Mouse (Mus musculus): Measurements from ENCODE around the gene Nceh1. TPM values are rescaled to one million over a fixed set of nuclear protein-coding genes. Genes with fewer than 3 reads are reported as not detected.
A peak's percentile ranks its signal among the peaks of the same experiment; 100 is the strongest.

Nceh1 gene
- polyA plus RNA-seq, 1 experiment = 2.4 TPM

DNA sequence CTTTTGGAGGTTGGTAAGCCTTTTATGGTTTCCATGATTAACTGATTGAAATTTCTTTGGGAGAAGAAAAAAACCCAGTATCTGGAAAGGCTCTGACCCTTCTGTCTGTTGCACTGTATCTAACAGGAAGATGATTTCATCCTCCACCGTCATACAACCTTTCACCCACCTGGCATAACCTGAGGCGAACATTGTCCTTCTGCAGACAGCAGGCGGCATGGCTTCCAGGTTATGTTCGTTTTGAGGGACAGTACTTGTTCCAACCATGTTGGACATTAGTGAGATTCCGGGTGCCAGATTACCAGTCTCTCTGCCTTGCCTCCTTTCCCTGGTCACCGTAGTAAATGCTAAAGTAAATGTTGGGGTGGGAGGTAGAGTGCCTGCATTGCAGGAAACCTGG, 51.1 kb downstream of the Nceh1 start:
- Histone ChIP-seq H3K4me1 (ENCODE audit: control insufficient read depth, insufficient read depth, insufficient read length, low read length) (peaks cover 11% of the 10 kb centered on the region), H3K4me3 (ENCODE audit: insufficient read depth, low read depth, low read length) (no peak overlapping the region), H3K27ac (replicated peaks; ENCODE audit: low read depth, low read length) (peak overlapping the region; percentile 3; the same call in 1 of the 2 replicates)

DNA sequence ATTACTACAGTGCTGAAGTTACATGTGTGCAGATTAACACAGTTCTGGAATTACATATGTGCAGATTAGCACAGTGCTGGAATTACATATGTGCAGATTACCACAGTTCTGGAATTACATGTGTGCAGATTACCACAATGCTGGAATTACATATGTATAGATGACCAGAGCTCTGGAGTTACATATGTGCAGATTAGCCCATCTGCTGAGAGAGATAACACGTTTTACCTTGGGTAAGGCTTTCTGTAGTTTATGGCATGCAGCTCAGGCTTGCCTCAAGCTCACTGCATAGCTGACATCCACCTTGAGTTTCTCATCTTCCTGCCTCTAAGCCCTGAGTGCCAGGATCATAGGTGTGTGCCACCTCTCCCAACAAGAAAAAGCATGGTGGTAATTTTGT, 52.2 kb downstream of the Nceh1 start:
- H3K4me1 ChIP-seq (ENCODE audit: control insufficient read depth, insufficient read depth, insufficient read length, low read length) = peaks cover 11% of the 10 kb centered on the region
- H3K4me3 ChIP-seq (ENCODE audit: insufficient read depth, low read depth, low read length) = no peak overlapping the region
- no peak overlapping the region for H3K27ac ChIP-seq (replicated peaks; ENCODE audit: low read depth, low read length)

DNA sequence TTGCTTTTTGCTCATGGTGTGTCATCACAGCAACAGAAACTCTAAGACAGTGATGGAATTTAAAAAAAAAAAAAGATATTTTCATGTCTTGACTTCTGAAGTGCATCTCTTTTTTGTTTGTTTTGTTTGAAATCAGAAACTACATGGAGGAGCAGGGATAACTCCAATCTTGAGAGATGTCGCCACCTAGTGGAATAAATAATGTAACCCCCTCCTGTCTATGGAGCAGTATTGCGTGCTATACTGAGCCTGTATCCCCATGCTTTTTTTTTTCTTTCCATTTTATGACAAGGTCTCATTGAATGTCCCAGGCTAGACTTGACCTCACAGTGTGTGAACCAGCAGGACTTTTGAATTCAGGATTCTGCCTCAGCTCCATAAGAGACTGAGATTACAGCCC, 54.5 kb downstream of the Nceh1 start:
- H3K27ac ChIP-seq (replicated peaks; ENCODE audit: low read depth, low read length) = no peak overlapping the region
- no peak overlapping the region for H3K4me3 ChIP-seq (ENCODE audit: insufficient read depth, low read depth, low read length)
- H3K4me1 ChIP-seq (ENCODE audit: control insufficient read depth, insufficient read depth, insufficient read length, low read length) = peaks cover 11% of the 10 kb centered on the region

DNA sequence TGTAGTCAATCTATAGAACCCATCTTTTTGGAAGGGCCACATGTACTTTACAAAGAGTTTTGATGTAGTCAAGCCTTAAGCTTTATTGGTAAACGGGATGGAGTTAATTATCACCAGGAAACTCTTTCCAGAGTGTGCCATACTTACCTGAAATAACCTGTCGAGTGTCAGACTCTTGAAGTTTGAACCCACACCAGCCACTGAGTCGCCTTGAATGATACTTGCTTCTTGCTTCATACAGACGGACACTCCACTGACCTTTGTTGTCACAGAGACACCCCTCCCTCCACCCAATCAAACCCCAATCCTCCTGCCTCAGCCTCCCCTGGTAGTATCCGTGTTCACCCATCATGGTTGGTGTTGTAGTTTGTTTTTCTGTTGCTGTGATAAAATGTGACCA, 55.8 kb downstream of the Nceh1 start:
- no peak overlapping the region for H3K4me3 ChIP-seq (ENCODE audit: insufficient read depth, low read depth, low read length)
- peaks cover 9% of the 10 kb centered on the region for H3K4me1 ChIP-seq (ENCODE audit: control insufficient read depth, insufficient read depth, insufficient read length, low read length)
- H3K27ac ChIP-seq (replicated peaks; ENCODE audit: low read depth, low read length) = no peak overlapping the region

DNA sequence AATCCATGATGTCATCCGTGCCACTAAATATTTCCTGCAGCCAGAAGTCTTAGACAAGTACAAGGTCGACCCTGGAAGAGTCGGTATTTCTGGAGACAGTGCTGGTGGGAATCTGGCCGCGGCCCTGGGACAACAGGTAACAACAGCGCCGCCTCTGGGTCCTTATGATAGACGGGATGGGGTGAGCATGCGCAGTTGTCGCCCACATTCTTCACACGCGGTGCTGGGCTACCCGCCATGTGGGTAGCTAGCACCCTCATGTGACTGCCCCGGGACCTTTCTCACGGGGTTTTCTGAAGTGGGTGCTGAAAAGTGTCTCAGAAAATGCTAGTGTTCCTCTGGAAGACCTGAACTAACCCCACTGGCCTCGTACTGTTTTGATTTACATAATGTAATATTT, 56.8 kb downstream of the Nceh1 start:
- H3K27ac ChIP-seq (replicated peaks; ENCODE audit: low read depth, low read length) = no peak overlapping the region
- H3K4me1 ChIP-seq (ENCODE audit: control insufficient read depth, insufficient read depth, insufficient read length, low read length) = 0 out of 2 replicates have a peak, but pooled peaks cover under 1% of the 10 kb centered on the region
- H3K4me3 ChIP-seq (ENCODE audit: insufficient read depth, low read depth, low read length) = no peak overlapping the region

DNA sequence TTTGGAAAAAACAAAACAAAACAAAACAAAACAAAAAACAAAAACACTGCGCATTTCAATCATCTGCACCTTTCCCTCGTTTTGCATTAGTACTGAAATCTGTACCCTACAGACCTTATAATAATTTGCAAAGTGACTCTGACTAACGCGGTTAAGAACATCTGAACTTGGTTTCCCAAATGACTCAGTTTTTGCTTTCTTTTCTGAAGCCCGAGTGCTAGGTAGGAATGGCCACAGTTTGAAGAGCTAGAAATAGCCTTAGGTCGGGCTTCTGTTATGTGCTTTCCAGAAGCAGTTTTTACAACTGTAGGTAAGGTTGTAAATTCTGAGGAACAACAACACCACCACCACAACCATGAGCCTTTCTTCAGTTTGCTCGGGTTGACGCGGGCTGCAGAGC, 59.1 kb downstream of the Nceh1 start:
- Histone ChIP-seq H3K27ac (replicated peaks; ENCODE audit: low read depth, low read length) (no peak overlapping the region), H3K4me3 (ENCODE audit: insufficient read depth, low read depth, low read length) (no peak overlapping the region), H3K4me1 (ENCODE audit: control insufficient read depth, insufficient read depth, insufficient read length, low read length) (no peaks in the 10 kb centered on the region)

DNA sequence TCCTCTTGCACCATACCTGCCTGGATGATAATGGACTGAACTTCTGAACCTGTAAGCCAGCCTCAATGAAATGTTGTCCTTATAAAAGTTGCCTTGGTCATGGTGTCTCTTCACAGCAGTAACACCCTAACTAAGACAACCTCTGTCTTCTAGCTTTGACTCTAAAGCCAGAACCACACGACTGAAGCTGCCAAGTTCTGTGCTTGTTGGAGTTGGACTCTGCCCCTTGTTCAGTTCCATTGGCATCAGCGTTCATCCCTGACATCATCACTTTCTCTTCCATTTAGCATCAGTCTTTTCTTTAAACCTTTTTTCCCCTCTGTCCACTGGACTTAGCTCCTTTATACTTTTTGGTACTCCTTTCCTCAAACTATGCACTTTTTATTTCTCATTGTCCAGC, 63.4 kb downstream of the Nceh1 start:
- Histone ChIP-seq H3K4me3 (ENCODE audit: insufficient read depth, low read depth, low read length) (no peak overlapping the region), H3K4me1 (ENCODE audit: control insufficient read depth, insufficient read depth, insufficient read length, low read length) (no peaks in the 10 kb centered on the region), H3K27ac (replicated peaks; ENCODE audit: low read depth, low read length) (no peak overlapping the region)

DNA sequence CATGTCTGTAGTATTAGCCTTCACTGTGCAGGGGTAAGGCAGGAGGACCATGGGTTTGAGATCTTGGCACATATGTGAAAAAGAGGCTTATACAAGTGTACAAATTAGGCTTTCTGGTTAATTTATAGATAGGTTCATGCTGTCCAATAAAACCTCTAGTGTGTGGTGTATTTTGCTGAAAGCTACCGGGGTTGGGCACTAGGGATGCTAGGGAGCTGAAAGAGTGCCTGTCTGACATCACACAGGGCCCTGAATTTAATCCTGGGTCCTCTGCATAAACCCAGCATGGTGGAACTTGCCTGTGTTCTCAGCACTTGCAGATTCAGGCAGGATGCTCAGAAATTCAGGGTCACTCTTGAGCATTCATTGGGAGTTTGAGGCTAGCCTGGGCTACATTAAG, 65.0 kb downstream of the Nceh1 start:
- Histone ChIP-seq H3K27ac (replicated peaks; ENCODE audit: low read depth, low read length) (no peak overlapping the region), H3K4me1 (ENCODE audit: control insufficient read depth, insufficient read depth, insufficient read length, low read length) (no peaks in the 10 kb centered on the region), H3K4me3 (ENCODE audit: insufficient read depth, low read depth, low read length) (no peak overlapping the region)

DNA sequence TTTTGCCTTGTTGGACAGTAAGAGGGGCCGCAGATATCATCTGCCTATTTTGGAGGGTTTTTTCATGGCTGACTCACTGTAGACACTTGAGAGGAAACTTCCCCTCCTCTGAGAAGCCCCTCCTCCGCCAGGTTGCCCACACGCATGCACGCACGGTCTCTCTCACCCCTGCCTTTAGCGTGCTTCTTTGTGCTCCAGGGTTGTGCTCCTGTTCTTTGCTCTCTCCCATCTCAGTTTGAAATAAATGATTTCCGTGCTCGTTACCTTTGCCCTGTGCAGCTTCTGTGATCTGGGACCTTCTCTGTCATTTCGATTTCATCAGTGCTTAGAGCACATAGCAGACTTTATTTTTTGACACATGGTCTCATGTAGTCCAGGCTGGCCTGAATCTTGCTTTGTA, 66.3 kb downstream of the Nceh1 start:
- H3K4me1 ChIP-seq (ENCODE audit: control insufficient read depth, insufficient read depth, insufficient read length, low read length) = no peaks in the 10 kb centered on the region

DNA sequence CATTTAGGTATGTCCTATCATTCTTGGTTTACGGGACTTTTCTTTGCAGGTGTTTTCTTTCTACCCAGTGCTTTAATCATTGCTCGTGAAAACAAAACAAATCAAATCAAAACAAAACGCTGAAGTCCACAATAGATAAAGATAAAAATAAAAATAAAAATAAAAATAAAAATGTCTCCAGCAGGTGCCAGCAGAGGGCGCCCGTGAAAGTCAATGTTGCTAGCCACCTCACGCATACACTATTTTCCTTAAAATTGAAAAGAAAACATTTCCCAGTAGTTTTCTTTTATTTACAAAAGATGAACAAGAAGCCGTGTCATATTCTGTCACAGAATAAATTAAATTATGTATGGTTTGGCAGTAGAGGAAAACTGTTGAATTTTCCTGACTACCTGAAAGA, 68.2 kb downstream of the Nceh1 start:
- Histone ChIP-seq H3K27ac (replicated peaks; ENCODE audit: low read depth, low read length) (no peak overlapping the region), H3K4me3 (ENCODE audit: insufficient read depth, low read depth, low read length) (no peak overlapping the region), H3K4me1 (ENCODE audit: control insufficient read depth, insufficient read depth, insufficient read length, low read length) (no peaks in the 10 kb centered on the region)

More for the DNA sequence above, 66.3 kb downstream of the Nceh1 start:
- Histone ChIP-seq H3K27ac (replicated peaks; ENCODE audit: low read depth, low read length) (no peak overlapping the region), H3K4me3 (ENCODE audit: insufficient read depth, low read depth, low read length) (no peak overlapping the region)

DNA sequence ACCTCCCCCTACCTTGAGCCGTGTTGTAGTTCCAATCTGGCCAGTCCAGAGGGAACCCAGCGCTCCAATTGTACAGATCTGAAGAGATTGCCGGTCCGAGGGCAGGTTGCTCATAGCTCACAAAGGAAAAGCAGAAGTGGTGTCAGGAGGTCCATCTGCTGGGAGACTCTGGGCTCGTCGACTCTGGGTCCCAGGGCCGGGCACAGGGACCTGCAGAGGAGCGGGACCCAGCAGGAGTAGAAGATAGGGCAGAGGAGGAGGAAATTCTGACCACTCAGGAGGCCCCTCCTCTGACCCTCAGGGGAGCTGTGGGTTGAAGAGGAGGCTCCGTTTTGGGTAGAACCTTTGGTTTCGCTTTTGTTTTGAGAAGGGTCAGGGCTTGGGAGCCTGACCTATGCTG, 75.7 kb downstream of the Nceh1 start:
- no peak overlapping the region for H3K27ac ChIP-seq (replicated peaks; ENCODE audit: low read depth, low read length)
- H3K4me3 ChIP-seq (ENCODE audit: insufficient read depth, low read depth, low read length) = peak overlapping the region; percentile 52
- no peaks in the 10 kb centered on the region for H3K4me1 ChIP-seq (ENCODE audit: control insufficient read depth, insufficient read depth, insufficient read length, low read length)

DNA sequence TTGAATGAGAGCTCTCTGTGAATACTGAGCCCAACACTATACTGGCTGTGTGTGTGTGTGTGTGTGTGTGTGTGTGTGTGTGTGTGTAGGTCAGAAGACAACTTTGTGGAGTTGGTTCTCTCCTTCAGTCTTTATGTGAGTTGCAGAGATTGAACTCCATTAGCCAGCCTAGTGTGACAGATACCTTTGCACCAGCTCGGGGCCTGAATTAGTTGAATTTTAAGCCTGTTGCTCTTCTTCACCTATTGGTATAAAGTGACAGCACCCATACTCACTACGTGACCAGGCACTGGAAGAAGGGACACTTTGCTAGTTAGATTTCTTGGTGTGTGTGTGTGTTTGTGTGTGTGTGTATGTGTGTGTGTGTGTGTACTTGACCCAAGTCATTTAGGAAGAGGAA, 77.6 kb downstream of the Nceh1 start:
- Histone ChIP-seq H3K27ac (replicated peaks; ENCODE audit: low read depth, low read length) (no peak overlapping the region), H3K4me1 (ENCODE audit: control insufficient read depth, insufficient read depth, insufficient read length, low read length) (no peaks in the 10 kb centered on the region), H3K4me3 (ENCODE audit: insufficient read depth, low read depth, low read length) (no peak overlapping the region)

DNA sequence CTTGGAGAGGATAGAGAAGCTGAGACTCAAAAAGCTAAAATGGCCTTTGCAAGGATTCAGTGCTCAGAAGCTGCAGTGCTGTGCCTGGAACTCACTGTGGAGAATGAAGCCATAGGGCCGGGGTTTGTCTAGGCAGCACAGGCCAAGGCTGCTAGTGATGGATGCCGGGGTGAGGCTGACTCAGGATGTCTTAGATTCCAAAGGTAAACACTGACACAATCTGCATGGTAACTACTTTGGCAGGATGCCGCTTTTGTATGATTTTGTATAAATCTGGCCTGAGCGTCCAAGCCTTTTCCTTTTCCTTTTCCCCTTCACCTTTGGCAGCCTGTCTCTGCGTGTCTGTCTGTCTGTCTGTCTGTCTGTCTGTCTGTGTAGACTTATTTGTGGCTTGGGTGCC, 84.6 kb downstream of the Nceh1 start:
- Histone ChIP-seq H3K4me3 (ENCODE audit: insufficient read depth, low read depth, low read length) (no peak overlapping the region), H3K4me1 (ENCODE audit: control insufficient read depth, insufficient read depth, insufficient read length, low read length) (peaks cover 7% of the 10 kb centered on the region), H3K27ac (replicated peaks; ENCODE audit: low read depth, low read length) (peak overlapping the region; percentile 7)

DNA sequence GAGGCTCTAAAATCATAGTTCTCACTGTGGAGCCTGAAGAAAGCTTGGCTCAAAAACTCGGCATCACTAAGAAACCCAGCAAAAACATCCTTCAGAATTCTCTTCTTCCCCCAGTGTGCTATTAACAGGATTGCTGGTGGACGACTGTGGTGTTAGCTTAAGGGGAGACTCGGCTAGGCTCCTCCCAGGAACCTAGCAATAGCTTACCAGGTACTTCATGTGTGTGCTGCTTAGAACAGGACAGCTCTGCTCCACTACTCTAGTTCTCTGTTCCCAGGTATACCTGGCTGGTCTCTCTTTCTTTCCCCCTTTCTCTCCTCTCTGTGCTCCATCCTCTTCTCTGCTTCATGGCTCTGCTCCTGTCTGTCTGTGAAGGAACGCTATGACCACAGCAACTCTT, 85.1 kb downstream of the Nceh1 start:
- H3K4me1 ChIP-seq (ENCODE audit: control insufficient read depth, insufficient read depth, insufficient read length, low read length) = peaks cover 9% of the 10 kb centered on the region
- no peak overlapping the region for H3K4me3 ChIP-seq (ENCODE audit: insufficient read depth, low read depth, low read length)
- H3K27ac ChIP-seq (replicated peaks; ENCODE audit: low read depth, low read length) = peak overlapping the region; percentile 11

DNA sequence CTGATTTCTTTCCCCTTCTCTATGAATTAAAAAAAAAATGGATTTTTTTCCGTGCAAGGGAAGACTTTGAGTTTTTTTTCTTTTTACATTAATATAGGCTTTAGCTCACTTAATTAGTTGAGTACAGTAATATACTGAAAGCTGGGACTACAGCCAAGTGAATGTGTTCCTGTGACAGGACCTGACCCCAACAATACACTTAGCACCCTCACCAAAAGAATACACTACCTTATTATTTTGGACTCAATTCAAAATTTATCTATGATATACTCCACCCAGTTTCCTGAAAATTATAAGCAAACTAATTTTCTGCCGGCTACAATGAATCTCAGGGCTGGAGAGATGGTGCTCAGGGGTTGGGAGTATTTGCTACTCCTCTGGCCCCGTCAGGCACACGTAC, 86.4 kb downstream of the Nceh1 start:
- Histone ChIP-seq H3K4me1 (ENCODE audit: control insufficient read depth, insufficient read depth, insufficient read length, low read length) (peaks cover 9% of the 10 kb centered on the region), H3K4me3 (ENCODE audit: insufficient read depth, low read depth, low read length) (no peak overlapping the region), H3K27ac (replicated peaks; ENCODE audit: low read depth, low read length) (peak overlapping the region; percentile 46)

DNA sequence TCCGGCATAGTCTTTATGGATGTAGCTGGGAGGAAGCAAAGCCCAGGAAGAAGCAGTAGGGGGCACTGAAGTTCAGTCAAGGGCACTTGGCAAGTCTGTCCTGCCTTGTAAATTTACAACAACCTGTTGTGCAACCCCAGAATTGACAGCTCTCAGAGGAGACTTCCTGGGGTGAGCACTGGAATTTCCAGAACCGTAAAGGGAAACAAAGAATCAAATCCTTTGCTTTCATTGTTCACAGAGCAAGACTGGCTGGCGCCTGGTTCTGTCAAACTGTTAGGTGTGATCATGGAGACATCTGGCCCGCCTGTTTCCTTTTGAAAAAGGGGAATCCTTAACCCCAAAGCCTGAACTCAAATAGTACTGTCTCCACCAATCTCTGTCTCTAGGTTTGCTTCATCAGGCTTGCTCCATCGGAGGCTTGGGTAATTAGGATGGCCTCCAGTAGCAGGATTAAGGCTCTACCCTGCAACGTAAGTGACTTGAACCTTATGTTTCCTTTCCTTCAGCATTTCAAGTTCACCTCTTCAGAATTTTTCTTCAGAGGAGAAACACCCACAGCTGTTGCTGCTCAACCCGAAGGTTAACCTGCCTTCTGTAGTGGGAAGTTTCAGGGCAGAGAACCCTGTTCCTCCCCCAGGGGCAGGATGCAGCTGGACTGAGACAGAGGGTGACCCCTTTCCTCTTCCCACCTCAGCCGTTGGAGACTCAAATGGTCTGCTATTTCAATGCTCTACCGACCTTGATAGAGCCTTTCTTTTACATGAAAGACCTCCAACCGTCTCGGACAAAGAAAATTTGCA, 87.6 kb downstream of the Nceh1 start:
- H3K4me3 ChIP-seq (ENCODE audit: insufficient read depth, low read depth, low read length) = 0 out of 2 replicates have a peak overlapping the region, but pooled peaks have one; percentile 12
- peak overlapping the region; percentile 80 for H3K27ac ChIP-seq (replicated peaks; ENCODE audit: low read depth, low read length)
- peaks cover 11% of the 10 kb centered on the region for H3K4me1 ChIP-seq (ENCODE audit: control insufficient read depth, insufficient read depth, insufficient read length, low read length)

All from brown adipose tissue, adult 24 weeks (tissue).